Mouse (Mus musculus): ENCODE measurements around the gene Wfikkn2. TPM values are rescaled to one million over a fixed set of nuclear protein-coding genes. Genes with fewer than 3 reads are reported as not detected.

Wfikkn2 gene
- polyA plus RNA-seq, 1 experiment from 2014 or later = 1.4 TPM

DNA sequence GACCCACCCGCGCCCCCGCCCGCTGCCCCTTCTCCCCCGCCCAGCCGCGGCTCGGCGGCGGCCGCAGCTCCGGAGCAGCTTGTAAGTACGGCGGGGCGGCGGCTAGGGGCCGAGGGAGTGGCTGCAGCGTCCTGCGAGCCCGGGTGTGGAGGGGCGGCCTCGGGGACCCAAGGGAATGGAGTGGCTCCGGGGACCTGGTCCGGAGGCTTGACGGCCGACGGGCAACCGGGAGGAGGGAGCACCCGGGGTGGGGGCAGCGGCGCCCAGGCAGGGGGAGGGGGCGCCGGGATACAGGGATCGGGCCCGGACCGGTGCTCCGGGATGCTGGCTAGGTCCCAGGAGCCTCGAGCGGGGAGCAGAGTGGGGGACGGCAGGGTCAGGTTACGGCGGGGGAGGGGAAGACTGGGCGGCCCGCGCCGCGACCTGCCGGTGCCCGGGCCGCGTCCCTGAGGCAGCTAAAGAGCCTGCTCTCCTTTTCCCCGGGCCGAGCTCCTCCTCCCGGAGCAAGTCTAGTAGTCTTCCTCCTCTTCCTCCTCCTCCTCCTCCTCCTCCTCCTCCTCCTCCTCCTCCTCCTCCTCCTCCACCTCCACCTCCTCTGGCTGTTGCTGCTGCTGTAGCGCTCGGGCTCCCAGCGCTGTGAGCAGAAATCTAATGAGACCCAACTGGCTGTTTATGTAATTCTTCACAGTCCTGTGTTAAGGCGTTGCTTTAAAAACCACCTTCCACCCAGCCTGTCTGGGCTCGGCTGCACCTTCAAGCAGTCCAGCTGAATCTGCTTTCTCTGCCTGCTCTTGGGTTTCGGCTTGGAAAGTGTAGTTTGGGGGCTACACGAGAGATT, 33.9 kb downstream of the Wfikkn2 start:
- H3K9me3 ChIP-seq (ENCODE audit: control insufficient read depth, low read length) = no peaks in the 10 kb centered on the region
- H3K36me3 ChIP-seq (ENCODE audit: control insufficient read depth, insufficient read depth, low read length) = peaks cover 7% of the 10 kb centered on the region
- H3K27ac ChIP-seq (replicated peaks) = peak overlapping the region; percentile 98
- H3K4me2 ChIP-seq (replicated peaks; ENCODE audit: low read depth) = peak overlapping the region; percentile 51
- H3K4me3 ChIP-seq (ENCODE audit: low read depth, low read length) = peak overlapping the region; percentile 97
- TF ChIP-seq EP300 (optimal IDR thresholded peaks at IDR 0.05) (no peak), CTCF (IDR thresholded peaks at IDR 0.05; ENCODE audit: low read depth) (peak; percentile 2; the same call in 1 of the 2 replicates)
- no peaks in the 10 kb centered on the region for H3K4me1 ChIP-seq (replicated peaks; ENCODE audit: control insufficient read depth, insufficient read depth)
- peak; percentile 1; the same call in 1 of the 2 replicates for ATAC-seq (ENCODE audit: low FRiP score, low TSS enrichment)
- peak; percentile 80 for DNase-seq (ENCODE audit: low spot score)
- 2% methylated on average over 30 of the region's 61 CpGs for WGBS
- peak overlapping the region; percentile 98 for H3K9ac ChIP-seq (ENCODE audit: low read length)
- no peaks in the 10 kb centered on the region for H3K27me3 ChIP-seq (ENCODE audit: control insufficient read depth, insufficient read depth, low read length)

DNA sequence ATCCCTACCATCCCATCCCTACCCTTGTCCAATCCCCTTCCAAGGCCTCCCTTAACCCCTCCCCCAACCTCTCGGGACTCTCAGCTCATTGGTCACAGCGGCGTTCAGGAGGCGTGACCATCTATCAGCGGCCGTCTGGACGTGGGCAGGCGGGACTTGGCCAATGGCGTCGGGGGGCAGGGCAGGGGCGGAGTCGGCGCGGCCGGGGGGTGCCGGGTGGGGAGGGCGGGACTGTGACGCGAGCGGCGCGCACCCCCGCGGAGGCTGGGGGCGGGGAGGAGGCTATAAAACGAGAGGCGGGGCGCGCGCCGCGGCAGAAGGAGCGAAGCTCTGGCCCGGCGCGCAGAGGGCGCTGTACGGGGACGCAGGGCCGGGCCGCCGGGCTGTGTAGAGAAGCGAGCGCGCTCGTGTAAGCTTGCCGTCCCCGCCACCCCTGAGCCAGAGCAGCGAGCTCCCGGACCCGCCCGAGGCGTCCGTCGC, 34.6 kb downstream of the Wfikkn2 start, which contains the start of gene Tob1:
Gene Tob1, plus strand, starts transcription at position 331 of the 480 bp plus-strand sequence.
- Histone ChIP-seq H3K9ac (ENCODE audit: low read length) (peak within 1 kb of the TSS; percentile 98), H3K4me1 (replicated peaks; ENCODE audit: control insufficient read depth, insufficient read depth) (no peaks in the 10 kb centered on the region), H3K4me2 (replicated peaks; ENCODE audit: low read depth) (peak within 1 kb of the TSS; percentile 95), H3K4me3 (ENCODE audit: low read depth, low read length) (peak within 1 kb of the TSS; percentile 97), H3K9me3 (ENCODE audit: control insufficient read depth, low read length) (no peaks in the 10 kb centered on the region), H3K27me3 (ENCODE audit: control insufficient read depth, insufficient read depth, low read length) (no peaks in the 10 kb centered on the region), H3K36me3 (ENCODE audit: control insufficient read depth, insufficient read depth, low read length) (peaks cover 7% of the 10 kb centered on the region), H3K27ac (replicated peaks) (peak within 1 kb of the TSS; percentile 99)
- TF ChIP-seq CTCF (IDR thresholded peaks at IDR 0.05; ENCODE audit: low read depth) (peak; percentile 54), EP300 (optimal IDR thresholded peaks at IDR 0.05) (no peak)
- ATAC-seq (ENCODE audit: low FRiP score, low TSS enrichment) (peak; percentile 95), DNase-seq (ENCODE audit: low spot score) (peak; percentile 99)
- 0% methylated on average over 31 of the region's 55 CpGs for WGBS

DNA sequence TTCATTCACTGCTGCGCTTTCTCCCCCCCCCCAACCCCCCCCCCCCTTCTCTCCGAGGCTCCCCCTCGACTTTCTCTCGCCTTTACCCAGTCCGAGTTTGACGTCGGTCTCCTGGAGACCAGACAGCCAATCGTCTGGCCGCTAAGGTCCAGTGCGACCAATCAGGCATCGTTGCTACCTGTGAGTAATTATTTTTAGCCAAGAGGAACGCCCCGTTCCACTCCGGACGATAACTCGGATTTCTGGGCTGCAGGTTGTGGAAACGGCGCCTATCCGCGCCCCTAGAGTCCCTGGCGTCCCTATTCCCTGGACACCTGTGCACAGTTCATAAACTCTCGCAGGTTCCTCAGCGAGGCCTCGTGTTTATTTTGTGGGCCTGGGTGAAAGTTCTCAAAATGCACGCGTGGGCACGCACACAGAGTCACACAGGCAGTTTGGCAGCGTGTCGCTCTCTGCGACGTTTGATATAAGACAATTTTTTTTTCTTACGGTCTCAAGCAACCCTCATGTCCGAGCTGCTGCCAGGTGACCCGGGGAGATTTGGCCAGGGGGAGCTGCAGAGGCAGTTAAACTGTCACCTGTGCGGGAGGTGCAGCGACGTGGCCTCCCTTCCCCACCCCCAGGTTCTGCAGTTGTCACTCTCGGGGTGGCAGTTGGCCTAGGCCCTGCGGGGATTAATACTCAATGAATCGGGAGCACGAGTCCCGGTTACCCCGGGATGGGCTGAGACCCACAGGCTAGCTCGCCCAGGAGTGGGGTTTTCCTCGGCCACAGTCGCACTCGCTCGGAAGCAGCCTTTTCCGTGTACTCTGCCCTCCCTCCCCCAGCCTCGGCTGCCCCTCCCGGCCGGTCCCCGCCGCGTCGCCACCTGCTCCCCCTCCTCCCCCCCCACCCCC, 35.4 kb downstream of the Wfikkn2 start:
- DNase-seq (ENCODE audit: low spot score) = peak; percentile 95
- H3K9ac ChIP-seq (ENCODE audit: low read length) = peak overlapping the region; percentile 74
- H3K4me1 ChIP-seq (replicated peaks; ENCODE audit: control insufficient read depth, insufficient read depth) = no peaks in the 10 kb centered on the region

GRCm38 (mm10) chr11:94209695-94210131, 36.1 kb downstream of the Wfikkn2 start:
- no peak for DNase-seq (ENCODE audit: low spot score)
- Histone ChIP-seq H3K27ac (replicated peaks) (peak overlapping the region; percentile 95), H3K4me3 (ENCODE audit: low read depth, low read length) (peak overlapping the region; percentile 28), H3K9ac (ENCODE audit: low read length) (peak overlapping the region; percentile 60), H3K4me1 (replicated peaks; ENCODE audit: control insufficient read depth, insufficient read depth) (no peaks in the 10 kb centered on the region), H3K27me3 (ENCODE audit: control insufficient read depth, insufficient read depth, low read length) (no peaks in the 10 kb centered on the region), H3K4me2 (replicated peaks; ENCODE audit: low read depth) (peak overlapping the region; percentile 56), H3K9me3 (ENCODE audit: control insufficient read depth, low read length) (no peaks in the 10 kb centered on the region), H3K36me3 (ENCODE audit: control insufficient read depth, insufficient read depth, low read length) (peaks cover 7% of the 10 kb centered on the region)
- ATAC-seq (ENCODE audit: low FRiP score, low TSS enrichment) = no peak
- 1% methylated on average over 14 of the region's 14 CpGs for WGBS
- TF ChIP-seq CTCF (IDR thresholded peaks at IDR 0.05; ENCODE audit: low read depth) = 0 out of 2 replicates have a peak, but pooled peaks have one; percentile 0
- TF ChIP-seq EP300 (optimal IDR thresholded peaks at IDR 0.05) = no peak

More for the DNA sequence above, 35.4 kb downstream of the Wfikkn2 start:
- Histone ChIP-seq H3K9me3 (ENCODE audit: control insufficient read depth, low read length) (no peaks in the 10 kb centered on the region), H3K36me3 (ENCODE audit: control insufficient read depth, insufficient read depth, low read length) (peaks cover 7% of the 10 kb centered on the region), H3K4me2 (replicated peaks; ENCODE audit: low read depth) (peak overlapping the region; percentile 95), H3K27me3 (ENCODE audit: control insufficient read depth, insufficient read depth, low read length) (no peaks in the 10 kb centered on the region), H3K27ac (replicated peaks) (peak overlapping the region; percentile 99), H3K4me3 (ENCODE audit: low read depth, low read length) (peak overlapping the region; percentile 52)
- ATAC-seq (ENCODE audit: low FRiP score, low TSS enrichment) = peak; percentile 87
- TF ChIP-seq EP300 (optimal IDR thresholded peaks at IDR 0.05) (no peak), CTCF (IDR thresholded peaks at IDR 0.05; ENCODE audit: low read depth) (no peak; the same call in 1 of the 2 replicates)
- WGBS = under 1% methylated on average over 44 of the region's 56 CpGs

DNA sequence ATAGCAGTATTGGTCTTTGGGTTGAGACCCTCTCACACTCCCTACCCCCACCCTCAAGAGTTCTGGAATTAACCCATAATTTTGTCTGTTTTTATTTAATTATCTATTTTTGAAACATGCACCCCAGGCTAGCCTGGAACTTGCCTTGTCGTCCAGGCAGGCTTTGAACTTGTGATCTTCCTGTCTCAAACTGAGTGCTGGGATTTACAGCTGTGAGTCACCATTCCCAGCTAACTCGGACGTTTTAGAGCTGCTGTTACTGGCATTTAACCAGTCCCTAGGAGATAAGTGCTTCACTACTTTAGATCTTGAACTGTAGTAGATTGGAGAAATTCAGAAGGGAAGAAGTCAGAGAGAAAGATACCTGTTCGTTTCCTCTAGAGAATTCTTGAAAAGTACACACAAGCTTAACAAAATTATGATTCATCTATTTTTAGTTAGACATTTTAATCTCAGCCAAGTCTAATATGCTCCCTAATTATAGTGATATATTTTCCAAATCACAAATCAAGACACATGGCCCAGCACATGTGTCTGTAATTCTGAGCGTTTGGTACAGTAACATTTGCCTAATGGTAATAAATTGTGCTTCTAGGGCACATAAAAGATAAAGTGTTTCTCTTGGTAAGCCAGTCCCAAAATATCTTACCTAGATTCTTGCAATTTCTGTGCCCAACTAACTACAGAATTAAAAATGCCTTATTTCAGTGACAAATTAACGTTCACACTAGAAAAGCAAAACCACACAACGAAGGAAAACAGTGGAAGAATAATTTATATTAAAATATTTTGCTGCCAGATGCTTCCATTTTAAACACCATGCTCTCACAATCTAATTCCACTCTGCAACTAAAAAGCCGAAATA, 36.8 kb downstream of the Wfikkn2 start:
- peaks cover 2% of the 10 kb centered on the region for H3K36me3 ChIP-seq (ENCODE audit: control insufficient read depth, insufficient read depth, low read length)
- no peak overlapping the region for H3K4me2 ChIP-seq (replicated peaks; ENCODE audit: low read depth)
- 30% methylated on average over 8 of the region's 8 CpGs for WGBS
- H3K9ac ChIP-seq (ENCODE audit: low read length) = no peak overlapping the region
- H3K4me3 ChIP-seq (ENCODE audit: low read depth, low read length) = no peak overlapping the region
- TF ChIP-seq CTCF (IDR thresholded peaks at IDR 0.05; ENCODE audit: low read depth) = no peak
- TF ChIP-seq EP300 (optimal IDR thresholded peaks at IDR 0.05) = no peak
- 0 out of 2 replicates have a peak overlapping the region, but pooled peaks have one; percentile 53 for H3K27ac ChIP-seq (replicated peaks)
- no peaks in the 10 kb centered on the region for H3K4me1 ChIP-seq (replicated peaks; ENCODE audit: control insufficient read depth, insufficient read depth)
- H3K9me3 ChIP-seq (ENCODE audit: control insufficient read depth, low read length) = no peaks in the 10 kb centered on the region
- ATAC-seq (ENCODE audit: low FRiP score, low TSS enrichment) = no peak
- DNase-seq (ENCODE audit: low spot score) = no peak
- H3K27me3 ChIP-seq (ENCODE audit: control insufficient read depth, insufficient read depth, low read length) = no peaks in the 10 kb centered on the region
